Mouse (Mus musculus) stomach, postnatal 0 days (tissue): ENCODE data around the gene Rpl15. TPM values are rescaled to one million over a fixed set of nuclear protein-coding genes. Genes with fewer than 3 reads are reported as not detected.

Source experiments
- ATAC-seq: fragments of 200-750 bp; cut with Nextera tagmentation; 2 replicates; pipeline ENCODE4 v1.8.0; 2017; ENCODE audit not compliant: low FRiP score, low TSS enrichment
- DNase-seq: peaks from one replicate; pipeline ENCODE4 v3.0.0-alpha.2; 2016; ENCODE audit warnings: low spot score
- H3K27ac ChIP-seq: fragments of 300-500 bp; sonication (generic); replicated peaks from 2 replicates; pipeline ENCODE4 v1.5.1; 2014; ENCODE audit warnings: mild to moderate bottlenecking, control low read depth
- H3K27me3 ChIP-seq: fragments of 300-500 bp; sonication (generic); 2 replicates; pipeline ENCODE4 v1.6.1; 2014; ENCODE audit warnings: low read length; ENCODE audit not compliant: control insufficient read depth, insufficient read depth
- H3K36me3 ChIP-seq: fragments of 300-500 bp; sonication (generic); 2 replicates; pipeline ENCODE4 v1.6.1; 2014; ENCODE audit warnings: low read length, mixed read lengths; ENCODE audit not compliant: control insufficient read depth, insufficient read depth
- H3K4me1 ChIP-seq: fragments of 300-500 bp; sonication (generic); replicated peaks from 2 replicates; pipeline ENCODE4 v1.6.1; 2014; ENCODE audit warnings: antibody characterized with exemption; ENCODE audit not compliant: control insufficient read depth, insufficient read depth
- H3K4me2 ChIP-seq: fragments of 300-500 bp; sonication (generic); replicated peaks from 2 replicates; pipeline ENCODE4 v1.6.1; 2014; ENCODE audit warnings: low read depth, mild to moderate bottlenecking, control low read depth, moderate library complexity
- H3K4me3 ChIP-seq: fragments of 300-500 bp; sonication (generic); 2 replicates; pipeline ENCODE4 v1.5.1; 2014; ENCODE audit warnings: low read depth, low read length, control low read depth
- H3K9ac ChIP-seq: fragments of 300-500 bp; sonication (generic); 2 replicates; pipeline ENCODE4 v1.6.1; 2014; ENCODE audit warnings: mild to moderate bottlenecking, low read length, control low read depth, mixed read lengths
- H3K9me3 ChIP-seq: fragments of 300-500 bp; sonication (generic); 2 replicates; pipeline ENCODE4 v1.6.1; 2016; ENCODE audit warnings: low read length; ENCODE audit not compliant: control insufficient read depth
- CTCF ChIP-seq: IDR thresholded peaks from 2 replicates; pipeline ENCODE4 v1.5.1; 2016; ENCODE audit warnings: antibody characterized with exemption, low read depth, mild to moderate bottlenecking, moderate library complexity
- EP300 ChIP-seq: optimal IDR thresholded peaks from 2 replicates; pipeline ENCODE3; 2016; ENCODE audit warnings: antibody characterized with exemption
- WGBS: fragments of 180-500 bp; shearing (Covaris S2); extraction: QIAGEN DNeasy Blood & Tissue Kit; methylation state at CpG from one replicate; pipeline ENCODE4 v1.1.7; 2014; 5-methylcytosine and 5-hydroxymethylcytosine counted together
- polyA plus RNA-seq: library from polyadenylated mRNA; unstranded; fragments of >200 nt; fragmentation: Nextera tagmentation; extraction: Ambion mirVana; gene quantifications from 2 replicates; pipeline ENCODE4 v1.2.1, GENCODE M21; 2015

Rpl15 gene
- polyA plus RNA-seq, 1 experiment from 2014 or later, result 389 TPM

DNA sequence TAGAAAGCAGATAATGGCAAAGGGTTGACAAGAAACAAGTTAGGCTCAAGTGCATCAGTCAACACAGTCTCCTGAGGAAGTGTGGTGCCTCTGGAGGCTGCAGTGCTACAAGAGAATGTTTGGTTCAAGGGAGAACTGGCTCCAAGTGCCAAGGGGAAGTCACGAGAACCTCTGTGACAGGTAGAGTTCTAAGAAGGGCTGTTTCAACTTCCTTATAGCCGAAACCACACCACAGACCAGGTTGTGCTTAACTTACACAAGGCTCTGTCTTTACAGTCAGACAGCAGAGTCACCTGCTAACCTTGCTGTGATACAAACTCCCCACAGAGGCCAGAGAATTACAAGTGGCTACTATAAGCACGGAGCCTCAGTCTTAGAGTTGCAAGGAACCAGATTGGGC is 30.4 kb upstream of the Rpl15 start:
- H3K4me3 ChIP-seq, result no peak overlapping the region
- no peak overlapping the region for H3K27ac ChIP-seq
- no peak overlapping the region for H3K9ac ChIP-seq
- no peak for DNase-seq
- TF ChIP-seq CTCF (no peak), EP300 (no peak)
- no peak overlapping the region for H3K4me2 ChIP-seq
- no peaks in the 10 kb centered on the region for H3K27me3 ChIP-seq
- H3K9me3 ChIP-seq, result no peaks in the 10 kb centered on the region
- no peaks in the 10 kb centered on the region for H3K4me1 ChIP-seq
- 67% methylated on average over 3 of the region's 3 CpGs for WGBS
- ATAC-seq, result no peak
- no peaks in the 10 kb centered on the region for H3K36me3 ChIP-seq

GRCm38 (mm10) chr14:18300676-18301075 is 29.5 kb upstream of the Rpl15 start:
- WGBS, result 95% methylated on average over 2 of the region's 2 CpGs

GRCm38 (mm10) chr14:18298874-18299273 is 27.7 kb upstream of the Rpl15 start:
- Histone ChIP-seq H3K4me2 (no peak overlapping the region), H3K27me3 (no peaks in the 10 kb centered on the region), H3K4me1 (no peaks in the 10 kb centered on the region), H3K9ac (no peak overlapping the region), H3K36me3 (no peaks in the 10 kb centered on the region), H3K27ac (peak overlapping the region; percentile 10; the same call in 1 of the 2 replicates), H3K4me3 (no peak overlapping the region), H3K9me3 (no peaks in the 10 kb centered on the region)
- ATAC-seq (no peak), DNase-seq (no peak)
- TF ChIP-seq EP300 (no peak), CTCF (no peak)
- WGBS, result 77% methylated on average over 2 of the region's 2 CpGs

More at GRCm38 (mm10) chr14:18300676-18301075, 29.5 kb upstream of the Rpl15 start:
- DNase-seq (no peak), ATAC-seq (no peak)
- no peak overlapping the region for H3K4me2 ChIP-seq
- H3K4me3 ChIP-seq, result no peak overlapping the region
- TF ChIP-seq CTCF, result peak; percentile 45
- TF ChIP-seq EP300, result no peak
- H3K9me3 ChIP-seq, result no peaks in the 10 kb centered on the region
- H3K27me3 ChIP-seq, result no peaks in the 10 kb centered on the region
- H3K4me1 ChIP-seq, result no peaks in the 10 kb centered on the region
- H3K27ac ChIP-seq, result no peak overlapping the region
- no peaks in the 10 kb centered on the region for H3K36me3 ChIP-seq
- no peak overlapping the region for H3K9ac ChIP-seq

GRCm38 (mm10) chr14:18297441-18297840 is 26.2 kb upstream of the Rpl15 start:
- no peaks in the 10 kb centered on the region for H3K27me3 ChIP-seq
- ATAC-seq (no peak), DNase-seq (no peak)
- no peak overlapping the region for H3K4me3 ChIP-seq
- WGBS, result 86% methylated on average over 2 of the region's 2 CpGs
- H3K36me3 ChIP-seq, result no peaks in the 10 kb centered on the region
- H3K9ac ChIP-seq, result no peak overlapping the region
- H3K9me3 ChIP-seq, result no peaks in the 10 kb centered on the region
- no peaks in the 10 kb centered on the region for H3K4me1 ChIP-seq
- H3K27ac ChIP-seq, result no peak overlapping the region
- H3K4me2 ChIP-seq, result no peak overlapping the region
- TF ChIP-seq EP300 (no peak), CTCF (no peak)

GRCm38 (mm10) chr14:18292578-18292977 is 21.4 kb upstream of the Rpl15 start:
- ATAC-seq, result no peak
- no peaks in the 10 kb centered on the region for H3K9me3 ChIP-seq
- WGBS, result 63% methylated on average over 3 of the region's 3 CpGs

GRCm38 (mm10) chr14:18292111-18292510 is 20.9 kb upstream of the Rpl15 start:
- 88% methylated on average over 3 of the region's 3 CpGs for WGBS

More at GRCm38 (mm10) chr14:18292578-18292977, 21.4 kb upstream of the Rpl15 start:
- Histone ChIP-seq H3K36me3 (peaks cover 2% of the 10 kb centered on the region; the same call in 1 of the 2 replicates), H3K27me3 (no peaks in the 10 kb centered on the region), H3K4me1 (no peaks in the 10 kb centered on the region), H3K4me2 (no peak overlapping the region), H3K9ac (no peak overlapping the region), H3K4me3 (no peak overlapping the region), H3K27ac (no peak overlapping the region)
- no peak for TF ChIP-seq CTCF
- no peak for DNase-seq

More at GRCm38 (mm10) chr14:18292111-18292510, 20.9 kb upstream of the Rpl15 start:
- Histone ChIP-seq H3K4me2 (no peak overlapping the region), H3K9me3 (no peaks in the 10 kb centered on the region), H3K27ac (no peak overlapping the region), H3K27me3 (no peaks in the 10 kb centered on the region), H3K4me1 (no peaks in the 10 kb centered on the region), H3K9ac (no peak overlapping the region), H3K36me3 (peaks cover 2% of the 10 kb centered on the region; the same call in 1 of the 2 replicates), H3K4me3 (no peak overlapping the region)
- DNase-seq (no peak), ATAC-seq (no peak)
- TF ChIP-seq CTCF, result no peak
- TF ChIP-seq EP300, result no peak
